Mouse (Mus musculus) adrenal gland (tissue): ENCODE measurements around the gene Zc3h12a.

Experiments
- intact Hi-C: fragments of 180-260 bp; cut with DNase I; formaldehyde crosslinking; loops from one replicate; pipeline ENCODE4 v1.15.1; 2025

Zc3h12a gene

GRCm38 (mm10) chr4:125145213-125145612 is 17.6 kb upstream of the Zc3h12a start:
- intact Hi-C loops, result no loop called here

- intact Hi-C loops, result no loop called here
Measured at GRCm38 (mm10) chr4:125144627-125145026, 17.0 kb upstream of the Zc3h12a start.

GRCm38 (mm10) chr4:125144211-125144610 is 16.6 kb upstream of the Zc3h12a start:
- intact Hi-C loops, result no loop called here

GRCm38 (mm10) chr4:125138321-125138720 is 10.7 kb upstream of the Zc3h12a start:
- intact Hi-C loops, result no loop called here

GRCm38 (mm10) chr4:125136303-125136888 is 8.8 kb upstream of the Zc3h12a start:
- intact Hi-C loops, result no loop called here

GRCm38 (mm10) chr4:125135076-125135855 is 7.6 kb upstream of the Zc3h12a start:
- intact Hi-C loops, result no loop called here

- intact Hi-C loops, result no loop called here
Measured at GRCm38 (mm10) chr4:125134631-125135030, 7.0 kb upstream of the Zc3h12a start.

- intact Hi-C loops, result no loop called here
Measured at GRCm38 (mm10) chr4:125134192-125134591, 6.6 kb upstream of the Zc3h12a start.

GRCm38 (mm10) chr4:125132394-125132793 is 4.8 kb upstream of the Zc3h12a start:
- intact Hi-C loops, result no loop called here

GRCm38 (mm10) chr4:125131493-125131892 is 3.9 kb upstream of the Zc3h12a start:
- intact Hi-C loops, result no loop called here

GRCm38 (mm10) chr4:125126761-125127160 is 879 bp downstream of the Zc3h12a start:
- intact Hi-C loops, result no loop called here

- intact Hi-C loops, result no loop called here
Measured at GRCm38 (mm10) chr4:125126186-125126585, 1.5 kb downstream of the Zc3h12a start.

GRCm38 (mm10) chr4:125125361-125125921 is 2.2 kb downstream of the Zc3h12a start:
- intact Hi-C loops, result no loop called here

GRCm38 (mm10) chr4:125124424-125125209 is 3.0 kb downstream of the Zc3h12a start:
- intact Hi-C loops, result no loop called here

GRCm38 (mm10) chr4:125123279-125123671 is 4.4 kb downstream of the Zc3h12a start:
- intact Hi-C loops, result no loop called here

- intact Hi-C loops, result no loop called here
Measured at GRCm38 (mm10) chr4:125122431-125123278, 5.0 kb downstream of the Zc3h12a start.

- intact Hi-C loops, result no loop called here
Measured at GRCm38 (mm10) chr4:125119721-125120120, 7.9 kb downstream of the Zc3h12a start.

- intact Hi-C loops, result no loop called here
Measured at GRCm38 (mm10) chr4:125119070-125119469, 8.6 kb downstream of the Zc3h12a start.

GRCm38 (mm10) chr4:125117902-125118320 is 9.7 kb downstream of the Zc3h12a start:
- intact Hi-C loops, result no loop called here

- intact Hi-C loops, result no loop called here
Measured at GRCm38 (mm10) chr4:125116929-125117328, 10.7 kb downstream of the Zc3h12a start.
